Mouse (Mus musculus) myocyte (in vitro differentiated cells): ENCODE results near the gene 4930579F01Rik. TPM values are rescaled to one million over a fixed set of nuclear protein-coding genes. Genes with fewer than 3 reads are reported as not detected.

Source experiments
- H3K27me3 ChIP-seq: one replicate; pipeline ENCODE4 v1.6.1; 2011; ENCODE audit not compliant: control insufficient read depth, insufficient read depth, insufficient read length
- H3K36me3 ChIP-seq: one replicate; pipeline ENCODE4 v1.6.1; 2011; ENCODE audit not compliant: control insufficient read depth, insufficient read depth
- H3K4me2 ChIP-seq: one replicate; pipeline ENCODE4 v1.6.1; 2011; ENCODE audit warnings: low read depth, control low read depth
- H3K4me3 ChIP-seq: one replicate; pipeline ENCODE4 v1.5.1; 2011; ENCODE audit warnings: mild to moderate bottlenecking, control low read depth, moderate library complexity
- H3K79me2 ChIP-seq: one replicate; pipeline ENCODE4 v1.6.1; 2011; ENCODE audit not compliant: control insufficient read depth, insufficient read depth
- H3ac ChIP-seq: one replicate; pipeline ENCODE4 v1.6.1; 2011; ENCODE audit not compliant: control insufficient read depth, insufficient read length
- CEBPB ChIP-seq: IDR thresholded peaks from 2 replicates; pipeline ENCODE4 v1.6.1; 2011; ENCODE audit warnings: mild to moderate bottlenecking, moderate library complexity; ENCODE audit not compliant: poor library complexity, insufficient read depth, severe bottlenecking
- E2F4 ChIP-seq: IDR thresholded peaks from one replicate; pipeline ENCODE4 v1.6.1; 2011; ENCODE audit warnings: mild to moderate bottlenecking, control low read depth, moderate library complexity; ENCODE audit not compliant: insufficient read depth
- MAX ChIP-seq: IDR thresholded peaks from one replicate; pipeline ENCODE4 v1.6.1; 2011; ENCODE audit warnings: low read depth, mild to moderate bottlenecking, control low read depth
- MYOD1 ChIP-seq, 3 experiments: IDR thresholded peaks; one replicate each; pipeline ENCODE4 v1.6.1; 2011; ENCODE audit warnings: control low read depth in 2 of 3, low read depth in 2 of 3, mild to moderate bottlenecking in 2 of 3, moderate library complexity in 1 of 3; ENCODE audit not compliant: insufficient read length in 2 of 3, control insufficient read depth in 1 of 3
- MYOG ChIP-seq, 3 experiments: IDR thresholded peaks; one replicate each; pipeline ENCODE4 v1.6.1; 2011; ENCODE audit warnings: control low read depth in 2 of 3, low read depth in 2 of 3, mild to moderate bottlenecking in 2 of 3; ENCODE audit not compliant: insufficient read length in 2 of 3, control insufficient read depth in 1 of 3, insufficient read depth in 1 of 3
- POLR2A ChIP-seq: IDR thresholded peaks from one replicate; pipeline ENCODE4 v1.6.1; 2011; ENCODE audit warnings: low read depth, mild to moderate bottlenecking, control low read depth, moderate library complexity; ENCODE audit not compliant: insufficient read length
- POLR2AphosphoS2 ChIP-seq: IDR thresholded peaks from one replicate; pipeline ENCODE4 v1.6.1; 2011; ENCODE audit warnings: low read depth, control low read depth; ENCODE audit not compliant: insufficient read length
- REST ChIP-seq: IDR thresholded peaks from one replicate; pipeline ENCODE4 v1.6.1; 2011; ENCODE audit warnings: mild to moderate bottlenecking, control low read depth, moderate library complexity; ENCODE audit not compliant: insufficient read depth, insufficient read length
- SRF ChIP-seq: IDR thresholded peaks from one replicate; pipeline ENCODE4 v1.6.1; 2011; ENCODE audit warnings: low read depth; ENCODE audit not compliant: control insufficient read depth, insufficient read length
- TCF12 ChIP-seq: IDR thresholded peaks from one replicate; pipeline ENCODE4 v1.6.1; 2011; ENCODE audit warnings: mild to moderate bottlenecking, control low read depth; ENCODE audit not compliant: poor library complexity, insufficient read depth, severe bottlenecking
- TCF3 ChIP-seq: IDR thresholded peaks from one replicate; pipeline ENCODE4 v1.6.1; 2011; ENCODE audit warnings: low read depth, control low read depth; ENCODE audit not compliant: insufficient read length
- USF1 ChIP-seq: IDR thresholded peaks from one replicate; pipeline ENCODE4 v1.6.1; 2011; ENCODE audit warnings: low read depth, mild to moderate bottlenecking, control low read depth, moderate library complexity
- polyA plus RNA-seq: library from polyadenylated mRNA; unstranded; fragments of >200 nt; fragmentation: generic; extraction: Trizol; gene quantifications from one replicate; pipeline ENCODE4 v1.2.1, GENCODE M21; 2012; ENCODE audit warnings: missing spikeins

4930579F01Rik gene
- not detected for polyA plus RNA-seq

DNA sequence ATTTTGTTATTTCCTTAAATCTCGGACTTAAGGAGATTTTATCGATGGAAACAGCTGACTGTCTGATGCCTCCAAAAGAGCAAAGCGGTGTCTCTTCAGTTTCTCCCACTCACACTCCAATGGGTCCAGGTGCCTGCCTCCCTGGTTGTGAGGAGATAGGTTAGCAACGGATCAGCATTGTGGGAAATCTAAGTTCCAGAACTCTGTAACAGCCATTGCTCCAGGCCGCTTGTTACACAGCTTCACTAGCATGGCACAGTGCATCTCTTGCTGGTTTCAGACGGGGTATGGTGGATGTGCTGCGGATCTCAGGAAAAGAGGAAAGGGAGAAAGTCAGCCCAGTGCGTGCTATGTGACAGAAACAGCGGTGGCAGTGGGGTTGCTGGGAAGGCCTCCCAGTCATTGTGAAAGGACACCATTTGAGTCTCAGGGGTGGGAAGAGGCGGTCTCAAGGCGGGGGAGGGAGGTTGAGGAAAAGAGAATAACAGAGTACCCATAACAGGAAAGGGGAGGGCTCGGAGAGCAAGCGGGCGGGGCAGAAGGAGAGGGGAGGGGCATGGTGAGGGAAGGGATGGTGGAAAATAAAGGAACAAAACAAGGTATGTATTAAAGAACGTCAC lies at the start of gene 4930579F01Rik:
4930579F01Rik (minus strand) TSS at position 143 of the 620 bp plus-strand sequence.
- Histone ChIP-seq H3K4me2 (no peak within 1 kb of the TSS), H3K27me3 (no peaks in the 10 kb centered on the region), H3K36me3 (no peaks in the 10 kb centered on the region), H3K79me2 (no peaks in the 10 kb centered on the region), H3K4me3 (no peak within 1 kb of the TSS), H3ac (no peak within 1 kb of the TSS)
- TF ChIP-seq MYOG (IDR thresholded peaks at IDR 0.05; ENCODE audit: control insufficient read depth in 1 of 3, insufficient read depth in 1 of 3, insufficient read length in 2 of 3, low read depth in 2 of 3) (no peak), SRF (no peak), REST (no peak), TCF12 (no peak), MYOD1 (IDR thresholded peaks at IDR 0.05; ENCODE audit: control insufficient read depth in 1 of 3, insufficient read length in 2 of 3, low read depth in 2 of 3) (no peak), USF1 (no peak), TCF3 (no peak), MAX (no peak), CEBPB (no peak), POLR2A (no peak), POLR2AphosphoS2 (no peak)

DNA sequence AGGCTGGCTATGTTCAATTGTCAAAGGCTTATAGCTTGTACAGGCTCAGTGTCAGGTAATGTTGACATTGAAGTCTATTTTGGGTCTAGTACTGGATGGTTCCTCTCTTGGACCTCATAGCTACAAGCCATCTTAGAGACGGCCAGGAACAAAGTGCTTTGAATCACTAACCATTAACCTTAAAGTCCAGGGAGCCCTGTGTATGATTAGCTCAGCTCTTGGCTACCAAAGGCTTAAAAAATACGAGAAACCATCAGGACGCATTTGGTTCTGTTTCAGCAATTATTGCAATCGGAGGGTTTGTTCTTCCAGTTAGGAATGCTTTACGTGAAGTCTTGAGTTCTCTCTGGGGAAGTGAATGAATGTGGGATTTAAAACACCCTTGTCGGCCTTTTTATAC lies 49.3 kb upstream of the 4930579F01Rik start:
- Histone ChIP-seq H3K4me2 (no peak overlapping the region), H3K4me3 (no peak overlapping the region), H3K79me2 (no peaks in the 10 kb centered on the region), H3K36me3 (no peaks in the 10 kb centered on the region), H3K27me3 (peaks cover 5% of the 10 kb centered on the region), H3ac (no peak overlapping the region)
- TF ChIP-seq POLR2A (no peak), SRF (no peak), MAX (no peak), TCF12 (no peak), POLR2AphosphoS2 (no peak), E2F4 (no peak), MYOD1 (IDR thresholded peaks at IDR 0.05; ENCODE audit: control insufficient read depth in 1 of 3, insufficient read length in 2 of 3, low read depth in 2 of 3) (no peak), TCF3 (no peak), CEBPB (no peak), USF1 (no peak), MYOG (IDR thresholded peaks at IDR 0.05; ENCODE audit: control insufficient read depth in 1 of 3, insufficient read depth in 1 of 3, insufficient read length in 2 of 3, low read depth in 2 of 3) (no peak), REST (no peak)

DNA sequence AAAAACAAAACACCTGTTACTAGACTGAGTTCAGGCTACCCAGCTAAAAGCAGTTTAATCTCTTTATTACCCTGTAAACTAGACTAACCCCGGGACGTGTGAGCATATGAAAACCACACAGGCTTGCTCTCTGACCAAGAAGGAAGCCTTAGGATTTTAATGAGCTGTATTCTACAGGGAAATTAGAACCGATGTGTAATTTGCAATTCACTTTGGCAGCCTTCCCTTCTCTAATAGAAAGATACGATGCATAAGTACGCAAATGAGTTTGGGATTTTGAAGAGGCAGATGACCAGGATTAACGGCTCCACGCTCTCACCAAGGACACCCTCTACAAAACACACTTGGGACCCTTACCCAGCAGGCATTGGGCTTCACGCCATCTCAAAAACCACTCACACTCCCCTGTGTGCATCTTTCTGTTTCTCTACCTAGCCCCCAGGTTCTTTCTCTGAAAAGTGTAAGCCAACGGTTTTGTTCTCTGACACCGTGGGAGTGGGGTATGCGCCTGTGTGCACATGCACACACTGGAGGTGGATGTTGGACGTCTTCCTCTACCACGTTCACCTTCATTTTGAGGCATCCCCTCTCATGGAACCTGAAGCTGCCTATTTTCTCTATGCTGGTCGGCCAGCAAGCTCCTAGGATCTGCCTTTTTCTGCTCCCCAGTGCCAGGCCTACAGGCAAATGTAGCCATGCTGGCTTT lies 48.5 kb upstream of the 4930579F01Rik start:
- no peaks in the 10 kb centered on the region for H3K79me2 ChIP-seq
- no peak overlapping the region for H3K4me3 ChIP-seq
- TF ChIP-seq USF1 (no peak), MYOG (IDR thresholded peaks at IDR 0.05; ENCODE audit: control insufficient read depth in 1 of 3, insufficient read depth in 1 of 3, insufficient read length in 2 of 3, low read depth in 2 of 3) (no peak), POLR2A (no peak), POLR2AphosphoS2 (no peak), MYOD1 (IDR thresholded peaks at IDR 0.05; ENCODE audit: control insufficient read depth in 1 of 3, insufficient read length in 2 of 3, low read depth in 2 of 3) (no peak), SRF (no peak)
- H3K27me3 ChIP-seq = peaks cover 5% of the 10 kb centered on the region
- no peaks in the 10 kb centered on the region for H3K36me3 ChIP-seq
- no peak overlapping the region for H3ac ChIP-seq
- no peak overlapping the region for H3K4me2 ChIP-seq

GRCm38 (mm10) chr3:138241371-138241770 lies 47.7 kb upstream of the 4930579F01Rik start:
- no peak overlapping the region for H3ac ChIP-seq
- TF ChIP-seq E2F4 = no peak
- no peak for TF ChIP-seq TCF3
- no peak for TF ChIP-seq MYOD1 (IDR thresholded peaks at IDR 0.05; ENCODE audit: control insufficient read depth in 1 of 3, insufficient read length in 2 of 3, low read depth in 2 of 3)
- TF ChIP-seq MAX = no peak
- TF ChIP-seq SRF = no peak
- no peak for TF ChIP-seq POLR2A
- TF ChIP-seq MYOG (IDR thresholded peaks at IDR 0.05; ENCODE audit: control insufficient read depth in 1 of 3, insufficient read depth in 1 of 3, insufficient read length in 2 of 3, low read depth in 2 of 3) = no peak
- no peak for TF ChIP-seq USF1
- TF ChIP-seq CEBPB = no peak
- TF ChIP-seq REST = no peak
- no peak for TF ChIP-seq TCF12
- TF ChIP-seq POLR2AphosphoS2 = no peak

DNA sequence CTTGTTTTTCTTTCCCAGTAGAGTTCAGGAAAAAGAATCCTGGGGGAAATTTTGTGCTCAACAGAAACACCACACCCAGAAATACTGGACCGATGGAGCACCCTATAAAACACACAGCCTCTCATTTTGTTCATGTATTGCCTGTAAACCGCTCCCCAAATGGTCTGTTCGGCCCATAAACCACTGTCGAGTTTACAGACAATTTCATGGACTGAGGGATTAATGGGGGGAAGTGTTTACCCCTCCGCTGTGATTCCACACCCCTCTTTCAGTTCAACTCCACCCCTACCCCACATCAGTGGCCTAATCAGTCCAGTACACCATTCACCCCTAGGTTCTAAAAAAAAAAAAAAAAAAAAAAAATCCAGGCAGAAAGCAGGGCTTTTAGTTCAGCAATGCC lies 47.3 kb upstream of the 4930579F01Rik start:
- Histone ChIP-seq H3ac (no peak overlapping the region), H3K27me3 (peaks cover 5% of the 10 kb centered on the region), H3K36me3 (no peaks in the 10 kb centered on the region), H3K79me2 (no peaks in the 10 kb centered on the region), H3K4me2 (no peak overlapping the region), H3K4me3 (no peak overlapping the region)
- TF ChIP-seq TCF3 (no peak), REST (no peak)

More at GRCm38 (mm10) chr3:138241371-138241770, 47.7 kb upstream of the 4930579F01Rik start:
- no peaks in the 10 kb centered on the region for H3K36me3 ChIP-seq
- H3K4me2 ChIP-seq = no peak overlapping the region
- peaks cover 5% of the 10 kb centered on the region for H3K27me3 ChIP-seq
- no peaks in the 10 kb centered on the region for H3K79me2 ChIP-seq
- no peak overlapping the region for H3K4me3 ChIP-seq
